ENCODE assay signal across 12 mouse cellular contexts in the genomic region with DNA sequence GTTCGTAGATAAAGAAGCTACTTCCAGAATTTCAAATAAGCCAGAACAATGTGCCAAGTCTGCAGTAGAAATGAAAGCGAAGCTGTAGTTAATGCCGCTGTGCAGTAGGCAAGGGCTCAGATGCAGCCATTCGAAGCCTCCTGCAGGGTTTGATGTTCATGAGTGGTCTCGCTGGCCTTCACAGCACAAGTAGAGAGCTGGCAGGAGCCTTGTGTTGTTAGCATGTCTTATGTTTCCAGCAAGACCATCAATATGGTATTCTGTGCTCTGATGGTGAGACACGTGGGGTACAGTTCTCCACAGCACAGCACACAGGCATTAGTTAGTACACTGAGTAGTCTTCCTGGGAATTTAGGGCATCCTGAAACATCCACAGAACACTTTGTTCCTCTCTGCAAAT.
DNase-seq lines count a peak whose midpoint lies in the region; ATAC-seq and TF ChIP-seq lines count a peak whose summit lies in the region.
"Had no signal": no experiment of that assay in that cellular context is flagged by ENCODE, and none has a peak within 500 bp of the region (broad histone marks: within the 10 kb centered on the region; RNA-seq: fewer than 3 reads in every experiment).

No protein-coding gene starts in this region.

- 78% methylated on average over 6 of the region's 6 CpGs for WGBS in liver, embryonic 15.5 days (ENCODE audit: insufficient replicate concordance)
- 81% methylated on average over 6 of the region's 6 CpGs for WGBS in intestine, postnatal 0 days

- intact Hi-C loops in left cerebral cortex, adult 2 months (cut with DNase I) = no loop called here

- TF ChIP-seq CTCF in left cerebral cortex, adult 2 months (IDR thresholded peaks at IDR 0.05) = no peak
- TF ChIP-seq CTCF in intestine, postnatal 0 days (IDR thresholded peaks at IDR 0.05; ENCODE audit: low read depth) = no peak

- ATAC-seq in liver, embryonic 15.5 days (ENCODE audit: insufficient read depth) = no peak
- ATAC-seq in intestine, postnatal 0 days = no peak

- H3K27ac ChIP-seq in left cerebral cortex, adult 2 months = peak overlapping the region; percentile 62
- peak overlapping the region; percentile 73; the same call in 1 of the 2 replicates for H3K27ac ChIP-seq in liver, embryonic 15.5 days (replicated peaks)
- no peak overlapping the region for H3K27ac ChIP-seq in intestine, postnatal 0 days (ENCODE audit: low read depth, low read length)

- peaks cover 89% of the 10 kb centered on the region for H3K4me1 ChIP-seq in liver, embryonic 15.5 days (replicated peaks)
- peaks cover 4% of the 10 kb centered on the region; the same call in 1 of the 2 replicates for H3K4me1 ChIP-seq in intestine, postnatal 0 days (replicated peaks; ENCODE audit: control insufficient read depth, insufficient read depth, low read length)

- DNase-seq in cerebellum, adult 11-12 months = peak; percentile 3
- DNase-seq in cerebellum, adult 9-11 months = no peak
- DNase-seq in left cerebral cortex, adult 2 months (ENCODE audit: extremely low spot score in 1 of 2, low spot score in 2 of 2) = no peak
- DNase-seq in left cerebral cortex, adult 18-20 months (ENCODE audit: low spot score in 2 of 2) = no peak
- peak; percentile 56 for DNase-seq in brain, adult 2 months (ENCODE audit: low read depth, low spot score)
- no peak for DNase-seq in embryo, embryonic 10 days (ENCODE audit: low spot score)
- DNase-seq: adrenal gland, adult 8-10 months; kidney, adult 9 months; spleen, adult 18-20 months; thymus, adult 18-20 months had no signal

- H3K9ac ChIP-seq in liver, embryonic 15.5 days = no peak overlapping the region
- no peak overlapping the region for H3K9ac ChIP-seq in intestine, postnatal 0 days (ENCODE audit: low read depth, low read length)

- H3K4me3 ChIP-seq in left cerebral cortex, adult 2 months = no peak overlapping the region
- H3K4me3 ChIP-seq in liver, embryonic 15.5 days (replicated peaks) = no peak overlapping the region
- no peak overlapping the region for H3K4me3 ChIP-seq in intestine, postnatal 0 days (ENCODE audit: low read depth, low read length)

- no peaks in the 10 kb centered on the region for H3K9me3 ChIP-seq in liver, embryonic 15.5 days (replicated peaks)
- H3K9me3 ChIP-seq in intestine, postnatal 0 days (ENCODE audit: control insufficient read depth) = no peaks in the 10 kb centered on the region

- no peak overlapping the region for H3K4me2 ChIP-seq in liver, embryonic 15.5 days
- no peak overlapping the region for H3K4me2 ChIP-seq in intestine, postnatal 0 days (replicated peaks; ENCODE audit: low read depth)

- H3K36me3 ChIP-seq in liver, embryonic 15.5 days (replicated peaks) = no peaks in the 10 kb centered on the region
- H3K36me3 ChIP-seq in intestine, postnatal 0 days (ENCODE audit: control insufficient read depth, insufficient read depth) = no peaks in the 10 kb centered on the region

- H3K27me3 ChIP-seq in liver, embryonic 15.5 days = no peaks in the 10 kb centered on the region
- no peaks in the 10 kb centered on the region for H3K27me3 ChIP-seq in intestine, postnatal 0 days (replicated peaks; ENCODE audit: control insufficient read depth, insufficient read depth, low read length)

Comparison
In these comparisons a context has a peak if more than half of its experiments do, and no peak if none do; other contexts are left out.
1. DNase-seq: peak in cerebellum, adult 11-12 months (single experiment) and brain, adult 2 months (single experiment); none in cerebellum, adult 9-11 months (single experiment), left cerebral cortex, adult 2 months (0 of 2), left cerebral cortex, adult 18-20 months (0 of 2) and embryo, embryonic 10 days (single experiment).